ENCODE assay signal across 10 mouse cellular contexts in genomic region chr6:143169385-143169784, GRCm38 (mm10). TPM values are rescaled to one million over a fixed set of nuclear protein-coding genes. Genes with fewer than 3 reads are reported as not detected.
DNase-seq lines count a peak whose midpoint lies in the region; ATAC-seq lines count a peak whose summit lies in the region.
"Had no signal": no experiment of that assay in that cellular context is flagged by ENCODE, and none has a peak within 500 bp of the region (broad histone marks: within the 10 kb centered on the region; RNA-seq: fewer than 3 reads in every experiment).

No protein-coding gene starts in this region.

- no peak for ATAC-seq in forebrain, embryonic 11.5 days (replicated peaks; ENCODE audit: low FRiP score)
- no peak for ATAC-seq in megakaryocyte, adult 5-6 weeks (ENCODE audit: poor library complexity, severe bottlenecking)
- ATAC-seq in liver, embryonic 13.5 days (ENCODE audit: low read depth), result no peak
- no peak for ATAC-seq in stomach, embryonic 16.5 days (ENCODE audit: insufficient read depth, low FRiP score)

- no peak overlapping the region for H3K27ac ChIP-seq in forebrain, embryonic 10.5 days
- H3K27ac ChIP-seq in forebrain, embryonic 11.5 days (ENCODE audit: low read depth, low read length), result no peak overlapping the region
- H3K27ac ChIP-seq in liver, embryonic 13.5 days, result no peak overlapping the region
- H3K27ac ChIP-seq in stomach, embryonic 16.5 days (ENCODE audit: low read length), result no peak overlapping the region

- H3K4me3 ChIP-seq in forebrain, embryonic 10.5 days, result 0 out of 2 replicates have a peak overlapping the region, but pooled peaks have one; percentile 79
- no peak overlapping the region for H3K4me3 ChIP-seq in forebrain, embryonic 11.5 days (ENCODE audit: low read depth, low read length)
- H3K4me3 ChIP-seq in megakaryocyte, embryonic 14.5 days (replicated peaks), result peak overlapping the region; percentile 99
- peak overlapping the region; percentile 94 for H3K4me3 ChIP-seq in liver, embryonic 13.5 days (replicated peaks)
- H3K4me3 ChIP-seq in stomach, embryonic 16.5 days (replicated peaks; ENCODE audit: low read length), result no peak overlapping the region

- no peak for DNase-seq in forebrain, embryonic 10.5 days (ENCODE audit: extremely low spot score, low spot score)
- DNase-seq in forebrain, embryonic 11.5 days (ENCODE audit: low spot score), result no peak
- no peak for DNase-seq in liver, embryonic 13.5 days
- no peak for DNase-seq in yolk sac, embryonic 10.5 days (ENCODE audit: low spot score)
- no peak for DNase-seq in cerebellum, postnatal 25 days
- DNase-seq: cerebellum, postnatal 36 days; right cerebral cortex, postnatal 14 days had no signal

- no peak overlapping the region for H3K9ac ChIP-seq in forebrain, embryonic 11.5 days (ENCODE audit: low read length)
- peak overlapping the region; percentile 96; the same call in 1 of the 2 replicates for H3K9ac ChIP-seq in liver, embryonic 13.5 days
- H3K9ac ChIP-seq in stomach, embryonic 16.5 days (ENCODE audit: low read length), result no peak overlapping the region

- 94% methylated on average over 4 of the region's 4 CpGs for whole genome bisulfite sequencing in forebrain, embryonic 10.5 days
- 92% methylated on average over 4 of the region's 4 CpGs for WGBS in forebrain, embryonic 11.5 days
- WGBS in liver, embryonic 13.5 days (ENCODE audit: insufficient replicate concordance), result 77% methylated on average over 4 of the region's 4 CpGs
- WGBS in stomach, embryonic 16.5 days, result 77% methylated on average over 4 of the region's 4 CpGs

- H3K9me3 ChIP-seq in forebrain, embryonic 10.5 days, result no peaks in the 10 kb centered on the region
- H3K9me3 ChIP-seq in forebrain, embryonic 11.5 days (ENCODE audit: control insufficient read depth, low read length), result no peaks in the 10 kb centered on the region
- H3K9me3 ChIP-seq in megakaryocyte, embryonic 14.5 days, result no peaks in the 10 kb centered on the region
- H3K9me3 ChIP-seq in liver, embryonic 13.5 days (replicated peaks), result no peaks in the 10 kb centered on the region
- H3K9me3 ChIP-seq in stomach, embryonic 16.5 days (replicated peaks; ENCODE audit: control insufficient read depth, low read length), result no peaks in the 10 kb centered on the region

- H3K4me2 ChIP-seq in forebrain, embryonic 11.5 days (ENCODE audit: low read depth, low read length, severe bottlenecking), result no peak overlapping the region
- H3K4me2 ChIP-seq in liver, embryonic 13.5 days, result peak overlapping the region; percentile 89
- peak overlapping the region; percentile 80; the same call in 1 of the 2 replicates for H3K4me2 ChIP-seq in stomach, embryonic 16.5 days (ENCODE audit: low read depth, low read length)

- peaks cover 19% of the 10 kb centered on the region for H3K27me3 ChIP-seq in forebrain, embryonic 10.5 days (ENCODE audit: poor library complexity, severe bottlenecking)
- peaks cover 4% of the 10 kb centered on the region for H3K27me3 ChIP-seq in forebrain, embryonic 11.5 days (ENCODE audit: control insufficient read depth, insufficient read depth, low read length)
- no peaks in the 10 kb centered on the region for H3K27me3 ChIP-seq in megakaryocyte, embryonic 14.5 days (replicated peaks)
- H3K27me3 ChIP-seq in liver, embryonic 13.5 days, result no peaks in the 10 kb centered on the region
- H3K27me3 ChIP-seq in stomach, embryonic 16.5 days (ENCODE audit: control insufficient read depth, insufficient read depth, low read length), result no peaks in the 10 kb centered on the region

- peaks cover 40% of the 10 kb centered on the region for H3K4me1 ChIP-seq in forebrain, embryonic 10.5 days
- H3K4me1 ChIP-seq in forebrain, embryonic 11.5 days (replicated peaks; ENCODE audit: control insufficient read depth, insufficient read depth, low read length), result peaks cover 5% of the 10 kb centered on the region; the same call in 1 of the 2 replicates
- H3K4me1 ChIP-seq in megakaryocyte, embryonic 14.5 days, result peaks cover 69% of the 10 kb centered on the region
- peaks cover 56% of the 10 kb centered on the region for H3K4me1 ChIP-seq in liver, embryonic 13.5 days (replicated peaks)
- peaks cover 15% of the 10 kb centered on the region; the same call in 1 of the 2 replicates for H3K4me1 ChIP-seq in stomach, embryonic 16.5 days (ENCODE audit: control insufficient read depth, insufficient read depth, low read length)

- H3K36me3 ChIP-seq in forebrain, embryonic 10.5 days (replicated peaks), result peaks cover 35% of the 10 kb centered on the region
- no peaks in the 10 kb centered on the region for H3K36me3 ChIP-seq in forebrain, embryonic 11.5 days (ENCODE audit: control insufficient read depth, insufficient read depth, low read length)
- peaks cover 38% of the 10 kb centered on the region for H3K36me3 ChIP-seq in megakaryocyte, embryonic 14.5 days (replicated peaks; ENCODE audit: low read length)
- H3K36me3 ChIP-seq in liver, embryonic 13.5 days, result peaks cover 34% of the 10 kb centered on the region
- peaks cover 5% of the 10 kb centered on the region; the same call in 1 of the 2 replicates for H3K36me3 ChIP-seq in stomach, embryonic 16.5 days (ENCODE audit: control insufficient read depth, insufficient read depth, low read length)

RNA-seq across cellular contexts. Expression of gene Etnk1, which starts 2.4 kb away (rescaled TPM):
- 20.6 and 21.0 TPM in 2 replicates for polyA plus RNA-seq in forebrain, embryonic 10.5 days (2016; fragmentation: Nextera tagmentation; extraction: Ambion mirVana)
- 28.8 and 32.1 TPM in 2 replicates for polyA plus RNA-seq in forebrain, embryonic 11.5 days (2014; fragmentation: Nextera tagmentation; extraction: Ambion mirVana)
- polyA plus RNA-seq in megakaryocyte, embryonic 14.5 days (2012; ENCODE audit: insufficient read depth, low replicate concordance), result 3.1 and 12.0 TPM in 2 replicates
- total RNA-seq in megakaryocyte, adult 5-6 weeks (2015), result 40.5 and 41.2 TPM in 2 replicates
- 47.6 and 53.7 TPM in 2 replicates for total RNA-seq in megakaryocyte, adult 5-6 weeks (2017)
- polyA plus RNA-seq in liver, embryonic 13.5 days (2015; fragmentation: Nextera tagmentation; extraction: Ambion mirVana), result 8.0 and 10.0 TPM in 2 replicates
- 16.1 and 16.3 TPM in 2 replicates for polyA plus RNA-seq in stomach, embryonic 16.5 days (2015; fragmentation: Nextera tagmentation; extraction: Ambion mirVana)

Comparison
In these comparisons a context has a peak if more than half of its experiments do, and no peak if none do; other contexts are left out.
1. H3K4me3 ChIP-seq: peak in forebrain, embryonic 10.5 days (single experiment), megakaryocyte, embryonic 14.5 days (single experiment) and liver, embryonic 13.5 days (single experiment); none in forebrain, embryonic 11.5 days (single experiment) and stomach, embryonic 16.5 days (single experiment).